Mouse (Mus musculus) liver, embryonic 12.5 days (tissue): ENCODE data around the gene Psmb2. TPM values are rescaled to one million over a fixed set of nuclear protein-coding genes. Genes with fewer than 3 reads are reported as not detected.

Source experiments
- ATAC-seq: fragments of 200-750 bp; cut with Nextera tagmentation; 2 replicates; pipeline ENCODE4 v1.8.0; 2017; ENCODE audit warnings: moderate number of reproducible peaks, mild to moderate bottlenecking, moderate library complexity
- H3K27ac ChIP-seq: fragments of 300-500 bp; sonication (generic); 2 replicates; pipeline ENCODE4 v1.5.1; 2016; ENCODE audit warnings: mild to moderate bottlenecking
- H3K27me3 ChIP-seq: fragments of 300-500 bp; sonication (generic); replicated peaks from 2 replicates; pipeline ENCODE4 v1.6.1; 2016; ENCODE audit warnings: mild to moderate bottlenecking, moderate library complexity
- H3K36me3 ChIP-seq: fragments of 300-500 bp; sonication (generic); 2 replicates; pipeline ENCODE4 v1.6.1; 2016; ENCODE audit warnings: mild to moderate bottlenecking, moderate library complexity
- H3K4me1 ChIP-seq: fragments of 300-500 bp; sonication (generic); 2 replicates; pipeline ENCODE4 v1.6.1; 2016
- H3K4me2 ChIP-seq: fragments of 300-500 bp; sonication (generic); 2 replicates; pipeline ENCODE4 v1.6.1; 2016; ENCODE audit warnings: mild to moderate bottlenecking, moderate library complexity
- H3K4me3 ChIP-seq: fragments of 300-500 bp; sonication (generic); 2 replicates; pipeline ENCODE4 v1.5.1; 2016; ENCODE audit warnings: mild to moderate bottlenecking, moderate library complexity
- H3K9ac ChIP-seq: fragments of 300-500 bp; sonication (generic); 2 replicates; pipeline ENCODE4 v1.6.1; 2016; ENCODE audit warnings: mild to moderate bottlenecking, moderate library complexity
- H3K9me3 ChIP-seq: fragments of 300-500 bp; sonication (generic); replicated peaks from 2 replicates; pipeline ENCODE4 v1.6.1; 2016; ENCODE audit warnings: mild to moderate bottlenecking, moderate library complexity
- WGBS: fragments of 180-500 bp; shearing (Covaris S2); methylation state at CpG from one replicate; pipeline ENCODE4 v1.1.7; 2016; ENCODE audit not compliant: insufficient replicate concordance; 5-methylcytosine and 5-hydroxymethylcytosine counted together
- polyA plus RNA-seq: library from polyadenylated mRNA; unstranded; fragments of >200 nt; fragmentation: Nextera tagmentation; extraction: Ambion mirVana; gene quantifications from 2 replicates; pipeline ENCODE4 v1.2.1, GENCODE M21; 2016

The Psmb2 gene
- polyA plus RNA-seq, 1 experiment from 2014 or later, result 374 TPM

DNA sequence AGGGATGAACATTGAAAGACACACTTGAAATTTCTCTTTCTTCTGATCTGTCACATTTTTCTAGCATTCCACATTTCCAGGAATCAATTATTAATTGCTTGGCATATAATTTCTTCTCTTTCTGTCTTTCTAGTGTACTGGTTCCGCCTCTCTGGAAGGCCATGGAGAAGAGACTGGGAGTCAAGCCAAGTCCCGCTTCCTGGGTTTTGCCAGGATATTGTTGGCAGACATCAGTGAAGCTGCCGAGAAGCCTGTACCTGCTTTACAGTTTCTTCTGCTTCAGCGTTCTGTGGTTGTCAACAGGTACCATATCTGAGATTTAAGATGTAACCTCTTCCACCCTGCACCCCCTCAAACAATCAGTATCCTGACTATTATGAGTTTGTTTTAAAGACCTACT, 79.3 kb downstream of the Psmb2 start:
- Histone ChIP-seq H3K36me3 (peaks cover 32% of the 10 kb centered on the region), H3K4me3 (no peak overlapping the region), H3K27me3 (no peaks in the 10 kb centered on the region), H3K9me3 (no peaks in the 10 kb centered on the region), H3K4me1 (peaks cover 21% of the 10 kb centered on the region), H3K27ac (no peak overlapping the region), H3K9ac (no peak overlapping the region), H3K4me2 (no peak overlapping the region)
- WGBS, result 79% methylated on average over 4 of the region's 4 CpGs
- ATAC-seq, result no peak

DNA sequence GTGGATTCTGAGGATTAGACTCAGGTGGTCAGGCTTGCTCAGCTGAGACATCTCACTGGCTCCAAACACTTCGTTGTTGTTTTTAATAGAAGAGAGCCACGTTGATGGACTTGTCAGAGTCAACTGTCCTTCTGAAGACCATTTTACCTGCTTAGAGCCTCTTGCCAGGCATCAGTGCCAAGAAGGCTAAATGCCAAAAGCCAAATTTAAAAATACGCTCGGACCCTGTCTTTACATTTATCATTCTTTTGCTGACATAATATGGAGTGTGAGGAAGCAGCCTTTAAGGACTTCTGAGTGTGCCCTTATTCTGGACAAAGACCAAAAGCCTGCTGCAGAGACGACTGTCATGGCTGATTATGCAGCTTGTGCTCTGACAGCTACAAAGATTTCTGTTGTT, 80.9 kb downstream of the Psmb2 start:
- Histone ChIP-seq H3K27me3 (no peaks in the 10 kb centered on the region), H3K4me3 (no peak overlapping the region), H3K27ac (no peak overlapping the region), H3K4me1 (peaks cover 11% of the 10 kb centered on the region), H3K9ac (no peak overlapping the region), H3K9me3 (no peaks in the 10 kb centered on the region), H3K4me2 (no peak overlapping the region), H3K36me3 (peaks cover 36% of the 10 kb centered on the region)
- 67% methylated on average over 5 of the region's 5 CpGs for WGBS
- ATAC-seq, result no peak

Other genes starting within 250 kb of the Psmb2 start
- gene Ago3, start 248.1 kb upstream of the Psmb2 start, polyA plus RNA-seq, result 8.1 and 8.2 TPM in 2 replicates
- 1.4 and 1.7 TPM in 2 replicates for gene Ago1, start 209.0 kb upstream of the Psmb2 start, polyA plus RNA-seq
- gene Ago4, start 144.2 kb upstream of the Psmb2 start, polyA plus RNA-seq, result 0.23 and 0.37 TPM in 2 replicates
- 44.4 and 44.5 TPM in 2 replicates for gene Clspn, start 120.7 kb upstream of the Psmb2 start, polyA plus RNA-seq
- 0.26 and 0.44 TPM in 2 replicates for gene 5730409E04Rik, start 67.8 kb upstream of the Psmb2 start, polyA plus RNA-seq
- not detected in 2 replicates for gene Tfap2e, start 58.6 kb downstream of the Psmb2 start, polyA plus RNA-seq
- gene Ncdn, start 75.8 kb downstream of the Psmb2 start, polyA plus RNA-seq, result 14.7 and 15.2 TPM in 2 replicates
- 10.3 and 10.8 TPM in 2 replicates for gene AU040320, start 75.9 kb downstream of the Psmb2 start, polyA plus RNA-seq